Mouse (Mus musculus): Measurements from ENCODE around the gene Adh6a. TPM values are rescaled to one million over a fixed set of nuclear protein-coding genes. Genes with fewer than 3 reads are reported as not detected.

The Adh6a gene
- polyA plus RNA-seq, 1 experiment, result 76.3 TPM

GRCm38 (mm10) chr3:138302676-138303075 is 10.4 kb upstream of the Adh6a start:
- no peak overlapping the region for H3K4me3 ChIP-seq (ENCODE audit: low read depth, low read length)
- H3K27me3 ChIP-seq (ENCODE audit: control insufficient read depth, insufficient read depth, low read length), result no peaks in the 10 kb centered on the region
- 92% methylated on average over 4 of the region's 4 CpGs for WGBS
- no peaks in the 10 kb centered on the region for H3K36me3 ChIP-seq (ENCODE audit: control insufficient read depth, insufficient read depth, low read length)
- peaks cover 16% of the 10 kb centered on the region; the same call in 1 of the 2 replicates for H3K4me1 ChIP-seq (ENCODE audit: control insufficient read depth, insufficient read depth, insufficient read length, low read length)
- no peak overlapping the region for H3K27ac ChIP-seq (ENCODE audit: insufficient read depth, low read depth, low read length)
- no peak for TF ChIP-seq POLR2A (IDR thresholded peaks at IDR 0.05; ENCODE audit: low read depth, low read length)
- TF ChIP-seq CTCF (IDR thresholded peaks at IDR 0.05; ENCODE audit: extremely low read depth, insufficient read length, insufficient replicate concordance, low read depth, low read length), result no peak

GRCm38 (mm10) chr3:138303771-138304488 is 9.2 kb upstream of the Adh6a start:
- 29% methylated on average over 6 of the region's 6 CpGs for WGBS
- TF ChIP-seq POLR2A (IDR thresholded peaks at IDR 0.05; ENCODE audit: low read depth, low read length) (no peak), CTCF (IDR thresholded peaks at IDR 0.05; ENCODE audit: extremely low read depth, insufficient read length, insufficient replicate concordance, low read depth, low read length) (no peak)
- no peak overlapping the region for H3K4me3 ChIP-seq (ENCODE audit: low read depth, low read length)

GRCm38 (mm10) chr3:138304489-138304871 is 8.6 kb upstream of the Adh6a start:
- 36% methylated on average over 4 of the region's 4 CpGs for WGBS
- Histone ChIP-seq H3K4me1 (ENCODE audit: control insufficient read depth, insufficient read depth, insufficient read length, low read length) (peaks cover 19% of the 10 kb centered on the region; the same call in 1 of the 2 replicates), H3K36me3 (ENCODE audit: control insufficient read depth, insufficient read depth, low read length) (no peaks in the 10 kb centered on the region), H3K4me3 (ENCODE audit: low read depth, low read length) (no peak overlapping the region), H3K27me3 (ENCODE audit: control insufficient read depth, insufficient read depth, low read length) (no peaks in the 10 kb centered on the region), H3K27ac (ENCODE audit: insufficient read depth, low read depth, low read length) (0 out of 2 replicates have a peak overlapping the region, but pooled peaks have one; percentile 1)
- no peak for TF ChIP-seq POLR2A (IDR thresholded peaks at IDR 0.05; ENCODE audit: low read depth, low read length)
- no peak for TF ChIP-seq CTCF (IDR thresholded peaks at IDR 0.05; ENCODE audit: extremely low read depth, insufficient read length, insufficient replicate concordance, low read depth, low read length)

More at GRCm38 (mm10) chr3:138303771-138304488, 9.2 kb upstream of the Adh6a start:
- H3K27me3 ChIP-seq (ENCODE audit: control insufficient read depth, insufficient read depth, low read length), result no peaks in the 10 kb centered on the region
- 0 out of 2 replicates have a peak overlapping the region, but pooled peaks have one; percentile 1 for H3K27ac ChIP-seq (ENCODE audit: insufficient read depth, low read depth, low read length)
- no peaks in the 10 kb centered on the region for H3K36me3 ChIP-seq (ENCODE audit: control insufficient read depth, insufficient read depth, low read length)
- H3K4me1 ChIP-seq (ENCODE audit: control insufficient read depth, insufficient read depth, insufficient read length, low read length), result peaks cover 16% of the 10 kb centered on the region; the same call in 1 of the 2 replicates

- WGBS, result 47% methylated on average over 10 of the region's 10 CpGs
- TF ChIP-seq CTCF (IDR thresholded peaks at IDR 0.05; ENCODE audit: extremely low read depth, insufficient read length, insufficient replicate concordance, low read depth, low read length), result no peak
- no peak for TF ChIP-seq POLR2A (IDR thresholded peaks at IDR 0.05; ENCODE audit: low read depth, low read length)
- Histone ChIP-seq H3K27me3 (ENCODE audit: control insufficient read depth, insufficient read depth, low read length) (no peaks in the 10 kb centered on the region), H3K4me1 (ENCODE audit: control insufficient read depth, insufficient read depth, insufficient read length, low read length) (peaks cover 23% of the 10 kb centered on the region), H3K36me3 (ENCODE audit: control insufficient read depth, insufficient read depth, low read length) (no peaks in the 10 kb centered on the region), H3K27ac (ENCODE audit: insufficient read depth, low read depth, low read length) (no peak overlapping the region), H3K4me3 (ENCODE audit: low read depth, low read length) (no peak overlapping the region)
Observed at GRCm38 (mm10) chr3:138305486-138306289, 7.4 kb upstream of the Adh6a start.

DNA sequence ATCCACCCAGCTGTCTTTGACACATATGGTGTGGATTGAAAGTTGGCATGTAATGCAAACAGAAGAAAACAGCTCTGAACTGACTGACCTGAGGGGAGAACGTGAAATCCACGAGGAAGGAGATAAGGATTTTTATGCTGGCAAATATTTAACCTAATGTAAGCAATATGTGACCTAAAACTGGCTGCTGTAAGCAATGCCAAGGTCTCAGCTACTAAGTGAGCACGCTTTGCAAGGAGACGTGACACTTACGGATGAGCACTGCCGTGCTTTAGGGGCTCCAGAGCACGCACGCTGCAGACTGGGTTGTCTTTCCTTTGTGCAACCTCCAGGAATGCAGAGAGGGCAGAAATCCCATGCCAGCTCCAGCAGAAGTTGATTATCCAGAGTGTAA is 6.8 kb upstream of the Adh6a start:
- WGBS, result 14% methylated on average over 8 of the region's 8 CpGs
- no peaks in the 10 kb centered on the region for H3K27me3 ChIP-seq (ENCODE audit: control insufficient read depth, insufficient read depth, low read length)
- TF ChIP-seq CTCF (IDR thresholded peaks at IDR 0.05; ENCODE audit: extremely low read depth, insufficient read length, insufficient replicate concordance, low read depth, low read length) (no peak), POLR2A (IDR thresholded peaks at IDR 0.05; ENCODE audit: low read depth, low read length) (no peak)
- H3K4me3 ChIP-seq (ENCODE audit: low read depth, low read length), result peak overlapping the region; percentile 34
- H3K4me1 ChIP-seq (ENCODE audit: control insufficient read depth, insufficient read depth, insufficient read length, low read length), result peaks cover 23% of the 10 kb centered on the region
- H3K27ac ChIP-seq (ENCODE audit: insufficient read depth, low read depth, low read length), result no peak overlapping the region
- no peaks in the 10 kb centered on the region for H3K36me3 ChIP-seq (ENCODE audit: control insufficient read depth, insufficient read depth, low read length)

DNA sequence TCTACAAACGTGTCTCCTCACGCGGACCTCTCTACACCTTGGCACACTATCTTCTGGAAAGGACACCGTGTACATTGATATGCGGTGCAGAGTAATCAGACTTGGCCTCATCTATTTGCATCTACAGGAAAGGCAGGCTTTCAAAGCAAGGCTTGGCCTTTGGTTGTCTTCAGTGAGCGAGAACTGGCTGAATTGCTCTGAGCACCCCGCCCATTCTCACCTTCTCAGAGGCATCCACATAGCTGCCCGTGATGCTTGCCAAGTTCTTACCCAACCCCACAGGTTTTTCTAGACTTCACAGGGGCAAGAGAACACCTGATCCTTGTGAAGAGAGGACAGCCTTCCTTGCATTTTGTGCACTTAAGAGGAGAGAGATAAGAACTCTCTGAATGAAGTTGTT is 3.2 kb upstream of the Adh6a start:
- TF ChIP-seq CTCF (IDR thresholded peaks at IDR 0.05; ENCODE audit: extremely low read depth, insufficient read length, insufficient replicate concordance, low read depth, low read length), result no peak
- TF ChIP-seq POLR2A (IDR thresholded peaks at IDR 0.05; ENCODE audit: low read depth, low read length), result no peak
- H3K36me3 ChIP-seq (ENCODE audit: control insufficient read depth, insufficient read depth, low read length), result no peaks in the 10 kb centered on the region
- WGBS, result 24% methylated on average over 8 of the region's 8 CpGs
- H3K4me3 ChIP-seq (ENCODE audit: low read depth, low read length), result no peak overlapping the region
- peaks cover 22% of the 10 kb centered on the region for H3K4me1 ChIP-seq (ENCODE audit: control insufficient read depth, insufficient read depth, insufficient read length, low read length)
- H3K27me3 ChIP-seq (ENCODE audit: control insufficient read depth, insufficient read depth, low read length), result no peaks in the 10 kb centered on the region
- peak overlapping the region; percentile 95 for H3K27ac ChIP-seq (ENCODE audit: insufficient read depth, low read depth, low read length)

- H3K27ac ChIP-seq (ENCODE audit: insufficient read depth, low read depth, low read length), result peak overlapping the region; percentile 61; the same call in 1 of the 2 replicates
Observed at GRCm38 (mm10) chr3:138311015-138311414, 2.1 kb upstream of the Adh6a start.

More at GRCm38 (mm10) chr3:138311015-138311414, 2.1 kb upstream of the Adh6a start:
- WGBS, result 71% methylated on average over 6 of the region's 6 CpGs
- TF ChIP-seq POLR2A (IDR thresholded peaks at IDR 0.05; ENCODE audit: low read depth, low read length), result no peak
- TF ChIP-seq CTCF (IDR thresholded peaks at IDR 0.05; ENCODE audit: extremely low read depth, insufficient read length, insufficient replicate concordance, low read depth, low read length), result peak; percentile 74; the same call in 1 of the 2 replicates
- no peaks in the 10 kb centered on the region for H3K36me3 ChIP-seq (ENCODE audit: control insufficient read depth, insufficient read depth, low read length)
- no peaks in the 10 kb centered on the region for H3K27me3 ChIP-seq (ENCODE audit: control insufficient read depth, insufficient read depth, low read length)
- peaks cover 15% of the 10 kb centered on the region for H3K4me1 ChIP-seq (ENCODE audit: control insufficient read depth, insufficient read depth, insufficient read length, low read length)
- no peak overlapping the region for H3K4me3 ChIP-seq (ENCODE audit: low read depth, low read length)

Measured in small intestine, adult 2 months (tissue).